Mouse (Mus musculus): ENCODE measurements around the gene Sys1.

DNA sequence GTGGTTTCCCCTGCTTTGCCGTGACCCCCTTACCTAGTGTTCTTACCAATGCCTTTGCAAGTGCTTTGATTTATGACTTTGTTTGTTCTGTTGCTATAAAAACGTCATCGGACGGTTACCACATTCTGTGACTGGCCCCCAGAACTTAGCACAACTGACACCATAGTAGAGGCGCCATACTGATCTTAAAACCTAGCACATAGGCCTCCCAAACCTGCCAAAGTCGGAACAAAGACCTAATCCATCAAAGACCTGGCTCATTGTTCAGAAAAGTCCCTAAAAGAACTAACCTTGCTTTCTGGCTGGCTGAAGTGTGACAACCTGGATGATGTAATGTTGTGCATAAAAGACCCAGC is 62.4 kb downstream of the Sys1 start:
- TF ChIP-seq CTCF (IDR thresholded peaks at IDR 0.05; ENCODE audit: low read depth, low read length) (no peak), EP300 (IDR thresholded peaks at IDR 0.05; ENCODE audit: insufficient read depth, low read depth, low read length) (no peak), POLR2A (IDR thresholded peaks at IDR 0.05; ENCODE audit: insufficient read depth, low read length) (no peak)

Measured in ES-Bruce4 (cell line).